Mouse (Mus musculus): Measurements from ENCODE around the gene Mprip. TPM values are rescaled to one million over a fixed set of nuclear protein-coding genes. Genes with fewer than 3 reads are reported as not detected.
A peak's percentile ranks its signal among the peaks of the same experiment; 100 is the strongest.
"Not testable (repeated sequence)": the region's sequence is repeated elsewhere in the genome, so short reads cannot be mapped to it uniquely, and the experiment has no call there.

Gene Mprip
- total RNA-seq, 2 experiments from 2014 or later, result 32.2 to 72.6 TPM

- ATAC-seq (replicated peaks; ENCODE audit: poor library complexity), result no peak
Measured at GRCm38 (mm10) chr11:59707481-59707880, 46.4 kb downstream of the Mprip start.

- ATAC-seq (replicated peaks; ENCODE audit: poor library complexity), result no peak
Measured at GRCm38 (mm10) chr11:59707931-59708611, 47.0 kb downstream of the Mprip start.

GRCm38 (mm10) chr11:59715424-59715840 lies 54.3 kb downstream of the Mprip start:
- ATAC-seq (replicated peaks; ENCODE audit: poor library complexity), result 0 out of 2 replicates have a peak, but pooled peaks have one; percentile 52

GRCm38 (mm10) chr11:59717801-59718291 lies 56.7 kb downstream of the Mprip start:
- ATAC-seq (replicated peaks; ENCODE audit: poor library complexity), result peak; percentile 31; the same call in 1 of the 2 replicates

GRCm38 (mm10) chr11:59719185-59719584 lies 58.1 kb downstream of the Mprip start:
- ATAC-seq (replicated peaks; ENCODE audit: poor library complexity), result no peak

GRCm38 (mm10) chr11:59721385-59721784 lies 60.3 kb downstream of the Mprip start:
- no peak for ATAC-seq (replicated peaks; ENCODE audit: poor library complexity)

- no peak for ATAC-seq (replicated peaks; ENCODE audit: poor library complexity)
Measured at GRCm38 (mm10) chr11:59727204-59727603, 66.1 kb downstream of the Mprip start.

GRCm38 (mm10) chr11:59731821-59732220 lies 70.7 kb downstream of the Mprip start:
- no peak for ATAC-seq (replicated peaks; ENCODE audit: poor library complexity)

- ATAC-seq (replicated peaks; ENCODE audit: poor library complexity), result peak; percentile 52
Measured at GRCm38 (mm10) chr11:59732407-59733066, 71.4 kb downstream of the Mprip start.

GRCm38 (mm10) chr11:59733600-59733999 lies 72.5 kb downstream of the Mprip start:
- ATAC-seq (replicated peaks; ENCODE audit: poor library complexity), result not testable (repeated sequence)

- ATAC-seq (replicated peaks; ENCODE audit: poor library complexity), result no peak
Measured at GRCm38 (mm10) chr11:59734335-59734734, 73.2 kb downstream of the Mprip start.

GRCm38 (mm10) chr11:59735938-59736337 lies 74.8 kb downstream of the Mprip start:
- ATAC-seq (replicated peaks; ENCODE audit: poor library complexity), result not testable (repeated sequence)

GRCm38 (mm10) chr11:59737250-59737649 lies 76.1 kb downstream of the Mprip start:
- no peak for ATAC-seq (replicated peaks; ENCODE audit: poor library complexity)

- ATAC-seq (replicated peaks; ENCODE audit: poor library complexity), result peak; percentile 68
Measured at GRCm38 (mm10) chr11:59739996-59740395, 78.9 kb downstream of the Mprip start.

GRCm38 (mm10) chr11:59741915-59742314 lies 80.8 kb downstream of the Mprip start:
- no peak for ATAC-seq (replicated peaks; ENCODE audit: poor library complexity)

GRCm38 (mm10) chr11:59743307-59743706 lies 82.2 kb downstream of the Mprip start:
- ATAC-seq (replicated peaks; ENCODE audit: poor library complexity), result no peak

- ATAC-seq (replicated peaks; ENCODE audit: poor library complexity), result no peak
Measured at GRCm38 (mm10) chr11:59743712-59744111, 82.6 kb downstream of the Mprip start.

GRCm38 (mm10) chr11:59744374-59744773 lies 83.3 kb downstream of the Mprip start:
- ATAC-seq (replicated peaks; ENCODE audit: poor library complexity), result no peak

- ATAC-seq (replicated peaks; ENCODE audit: poor library complexity), result peak; percentile 37; the same call in 1 of the 2 replicates
Measured at GRCm38 (mm10) chr11:59745851-59746250, 84.7 kb downstream of the Mprip start.

GRCm38 (mm10) chr11:59746614-59747013 lies 85.5 kb downstream of the Mprip start:
- peak; percentile 84 for ATAC-seq (replicated peaks; ENCODE audit: poor library complexity)

GRCm38 (mm10) chr11:59749050-59749449 lies 87.9 kb downstream of the Mprip start:
- no peak for ATAC-seq (replicated peaks; ENCODE audit: poor library complexity)

GRCm38 (mm10) chr11:59754504-59754903 lies 93.4 kb downstream of the Mprip start:
- 0 out of 2 replicates have a peak, but pooled peaks have one; percentile 34 for ATAC-seq (replicated peaks; ENCODE audit: poor library complexity)
